Mouse (Mus musculus) T-cell, adult 2 months (primary cell): ENCODE measurements around the gene Olfr648.

Experiments
- DNase-seq: peaks from one replicate; pipeline ENCODE4 v3.0.0; 2022; ENCODE audit warnings: low spot score

The Olfr648 gene

DNA sequence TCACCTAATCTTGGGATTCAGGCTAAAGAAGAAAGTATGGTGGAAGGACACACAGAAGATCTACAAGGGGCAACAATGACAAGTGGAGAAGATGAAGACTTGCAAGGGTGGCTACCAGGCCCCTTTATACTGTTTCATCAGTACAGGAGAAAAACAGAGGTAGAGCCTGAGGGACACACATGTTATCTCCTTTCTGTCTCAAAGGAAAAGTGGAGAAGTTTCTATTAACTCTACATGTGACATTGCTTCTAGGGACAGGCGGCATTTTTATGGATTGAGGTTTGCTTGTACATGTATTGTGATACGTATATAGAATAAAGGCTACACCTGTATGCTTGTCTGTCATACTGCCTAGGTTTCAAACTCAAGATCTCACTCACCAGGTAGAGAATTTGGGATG lies at the start of gene Olfr648:
Olfr648 (minus strand) TSS at position 101 of the 400 bp plus-strand sequence.
- DNase-seq: no peak

DNA sequence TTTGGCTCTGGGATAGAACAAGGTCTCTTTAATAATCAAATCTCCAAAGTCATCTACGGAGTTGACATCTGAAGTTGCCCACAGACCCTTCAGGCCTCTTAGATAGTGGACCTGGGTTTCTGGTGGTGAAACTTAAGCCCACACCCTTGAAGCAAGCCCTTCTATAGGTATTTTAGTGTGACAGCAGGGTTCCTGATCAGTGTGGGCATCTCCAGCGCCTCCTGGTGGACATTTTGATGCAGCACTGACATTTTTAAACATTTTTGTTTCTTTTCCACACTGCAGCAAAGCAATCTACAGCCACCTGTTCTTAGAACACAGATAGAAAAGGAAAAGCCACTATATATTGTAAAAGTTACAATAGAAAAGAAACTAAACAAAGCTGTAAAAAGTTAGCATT lies 48.0 kb upstream of the Olfr648 start:
- peak; percentile 41 for DNase-seq

DNA sequence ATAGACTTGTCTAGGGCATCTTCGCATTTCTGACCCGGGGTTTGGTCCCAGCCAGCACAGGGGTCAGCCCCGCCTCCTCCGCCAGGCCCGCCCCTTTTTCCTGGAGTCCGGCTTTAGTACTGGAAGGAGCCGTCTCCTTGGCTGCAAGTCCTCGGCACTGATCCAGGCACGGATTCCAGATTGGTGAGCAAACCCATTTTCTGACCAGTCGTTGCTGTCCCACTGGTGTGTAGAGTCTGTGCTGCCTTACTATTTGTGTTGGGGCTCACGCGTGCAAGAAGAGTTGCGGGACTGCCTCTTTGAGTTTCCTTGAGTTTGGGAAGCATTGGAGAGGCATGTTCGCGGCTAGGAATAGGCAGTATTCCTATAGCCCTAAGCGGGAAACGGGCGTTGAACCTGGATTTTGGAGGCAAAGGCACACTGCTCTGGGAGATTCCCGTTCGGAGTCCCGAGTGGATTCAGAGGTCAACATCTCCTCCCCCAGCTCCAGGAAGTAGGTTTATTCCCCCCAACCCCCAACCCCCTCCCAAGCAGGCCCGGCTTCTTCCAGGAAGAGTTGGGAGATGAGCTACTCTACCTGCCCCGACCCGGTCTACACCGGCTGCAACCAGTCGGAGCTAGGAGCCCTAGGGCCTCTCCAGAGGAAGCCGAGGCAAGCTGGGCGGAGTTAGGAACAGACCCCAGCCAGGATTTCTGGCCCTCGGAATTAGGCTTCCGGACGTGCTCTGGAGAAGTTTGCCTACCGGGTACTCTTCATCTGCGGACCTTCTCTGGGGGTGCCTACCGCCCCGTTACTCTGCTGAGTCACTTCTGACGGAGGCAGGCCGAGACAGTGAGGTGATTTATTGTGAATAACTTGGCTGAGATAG lies 35.7 kb upstream of the Olfr648 start, which contains the start of gene Trim6:
Trim6 (plus strand) TSS at position 93 of the 869 bp plus-strand sequence.
- DNase-seq: peak; percentile 7

DNA sequence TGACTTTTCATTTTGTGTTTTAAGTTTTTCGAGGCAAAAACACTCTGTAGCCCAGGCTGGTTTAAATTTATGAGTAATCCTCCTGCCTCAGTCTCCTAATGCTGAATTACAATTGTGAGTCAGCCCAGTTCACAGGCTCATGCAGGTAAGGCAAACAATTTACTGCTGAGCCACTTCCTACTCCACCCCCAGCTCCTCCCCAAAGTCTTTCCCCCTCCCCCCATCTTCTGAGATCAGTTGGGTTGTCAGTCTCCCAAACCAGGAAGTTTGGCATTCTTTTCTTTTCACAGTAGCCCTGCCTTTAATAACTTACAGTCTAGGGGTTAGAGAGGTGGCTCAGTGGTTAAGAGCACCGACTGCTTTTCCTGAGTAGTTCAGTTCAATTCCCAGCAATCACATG lies 34.7 kb upstream of the Olfr648 start:
- DNase-seq: no peak

- no peak for DNase-seq
Measured at GRCm38 (mm10) chr7:104216011-104216535, 32.9 kb upstream of the Olfr648 start.

DNA sequence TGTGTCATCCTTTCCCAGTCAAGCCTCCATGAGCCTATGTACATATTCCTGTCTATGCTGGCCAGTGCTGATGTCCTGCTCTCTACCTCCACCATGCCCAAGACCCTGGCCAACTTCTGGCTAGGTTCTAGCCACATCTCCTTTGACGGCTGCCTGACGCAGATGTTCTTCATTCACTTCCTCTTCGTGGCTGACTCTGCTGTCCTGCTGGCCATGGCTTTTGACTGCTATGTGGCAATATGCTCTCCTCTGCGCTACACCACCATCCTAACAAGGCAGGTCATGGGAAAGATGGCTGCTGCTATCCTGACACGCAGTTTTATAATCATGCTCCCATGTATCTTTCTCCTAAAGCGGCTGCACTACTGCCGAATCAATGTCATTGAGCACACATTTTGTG lies 23.0 kb upstream of the Olfr648 start:
- no peak for DNase-seq

DNA sequence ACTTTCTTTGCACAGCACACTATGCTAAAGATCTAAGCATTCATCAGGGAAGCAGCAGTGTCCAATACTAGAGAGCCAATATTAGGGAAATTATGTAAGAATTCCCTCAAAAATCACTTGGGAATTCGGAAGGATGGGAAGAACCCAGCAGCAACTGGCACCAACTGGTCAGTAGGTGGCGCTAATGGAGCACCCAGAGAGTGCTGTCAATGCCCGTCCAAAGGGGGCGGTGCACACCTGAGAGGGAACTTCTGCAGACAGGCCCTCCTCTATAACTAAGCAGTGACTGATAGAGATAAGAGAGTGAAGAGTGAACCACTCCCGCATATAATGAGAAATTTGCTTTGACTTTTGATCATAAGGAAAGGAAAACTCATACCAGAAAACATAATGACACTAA lies 16.6 kb upstream of the Olfr648 start:
- peak; percentile 57 for DNase-seq

GRCm38 (mm10) chr7:104195885-104196284 lies 12.7 kb upstream of the Olfr648 start, which contains the start of gene Olfr649:
Olfr649 (minus strand) TSS chr7:104195985.
- no peak for DNase-seq

DNA sequence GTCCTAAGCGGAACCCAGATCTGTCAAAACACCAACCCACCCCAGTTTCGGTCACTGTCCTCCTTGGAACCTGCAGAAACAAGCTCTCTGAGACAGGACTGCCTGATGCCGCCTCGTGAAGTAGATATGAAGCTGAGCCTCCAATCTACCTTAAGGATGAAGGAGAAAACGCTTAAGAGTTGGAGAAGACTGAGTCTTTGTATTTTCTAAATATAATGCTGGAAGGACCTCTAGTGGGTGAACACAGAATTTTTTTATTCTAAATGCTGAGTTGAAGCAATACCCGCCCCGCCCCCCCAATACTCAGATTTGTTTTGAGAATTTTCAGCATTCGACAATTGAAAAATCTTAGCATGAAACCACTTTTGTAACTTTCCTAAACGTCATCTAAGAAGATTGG lies 8.1 kb upstream of the Olfr648 start:
- no peak for DNase-seq

DNA sequence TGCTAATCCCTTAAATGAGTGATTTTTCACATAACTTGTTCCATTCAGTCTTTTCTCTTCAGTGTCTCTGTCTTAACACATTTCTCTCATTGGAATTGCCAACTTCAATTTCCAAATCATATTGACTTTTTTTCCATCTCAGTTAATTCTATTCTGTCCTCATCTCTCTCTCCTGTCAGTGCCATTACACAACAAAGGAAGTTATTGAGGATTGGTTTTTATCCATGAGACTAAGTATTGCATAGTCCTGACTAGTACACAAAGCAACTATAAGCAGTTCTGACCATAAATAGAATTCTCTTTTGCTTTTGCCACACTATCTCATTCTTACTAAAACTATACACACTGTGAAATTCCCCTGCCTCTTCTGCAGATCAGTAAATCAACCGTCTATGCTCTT lies 4.1 kb downstream of the Olfr648 start:
- no peak for DNase-seq

GRCm38 (mm10) chr7:104178422-104179054 lies 4.7 kb downstream of the Olfr648 start:
- no peak for DNase-seq

- no peak for DNase-seq
Measured at GRCm38 (mm10) chr7:104175085-104175484, 8.1 kb downstream of the Olfr648 start.

GRCm38 (mm10) chr7:104169634-104170204 lies 13.5 kb downstream of the Olfr648 start:
- DNase-seq: peak; percentile 48

DNA sequence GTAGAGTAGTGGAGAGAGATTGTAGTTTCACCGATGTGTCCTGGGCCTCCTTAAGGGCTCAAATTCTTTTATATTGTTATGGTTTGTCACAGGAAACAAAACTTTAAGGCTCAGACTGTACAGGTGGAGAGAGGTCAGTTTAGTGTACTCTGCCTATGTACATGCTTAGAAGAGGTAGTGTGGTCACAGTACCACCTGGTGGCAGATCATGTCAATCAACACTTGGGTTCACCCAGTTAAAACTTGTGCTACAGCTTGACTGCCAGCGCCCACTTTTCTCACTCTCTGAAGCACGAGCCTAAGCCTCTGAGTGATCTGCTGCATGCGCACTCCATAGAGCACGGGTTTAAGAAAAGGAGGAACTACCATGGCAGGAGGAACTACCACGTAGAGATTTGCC lies 16.1 kb downstream of the Olfr648 start:
- no peak for DNase-seq

- DNase-seq: no peak
Measured at GRCm38 (mm10) chr7:104150456-104150855, 32.7 kb downstream of the Olfr648 start, which contains the start of gene Ubqlnl. Ubqlnl (minus strand) TSS chr7:104150556.

- DNase-seq: no peak
Measured at GRCm38 (mm10) chr7:104143179-104143578, 40.0 kb downstream of the Olfr648 start, which contains the start of gene Ubqln3. Ubqln3 (minus strand) TSS chr7:104143279.

GRCm38 (mm10) chr7:104137305-104137704 lies 45.9 kb downstream of the Olfr648 start, which contains the start of gene Olfr643:
Olfr643 (minus strand) TSS chr7:104137405.
- no peak for DNase-seq

GRCm38 (mm10) chr7:104129726-104130125 lies 53.5 kb downstream of the Olfr648 start, which contains the start of gene Ubqln5:
Ubqln5 (minus strand) TSS chr7:104129826.
- no peak for DNase-seq
